Mouse (Mus musculus): ENCODE data around the gene Ly6g6f.
"Not testable (repeated sequence)": the region's sequence is repeated elsewhere in the genome, so short reads cannot be mapped to it uniquely, and the experiment has no call there.

DNA sequence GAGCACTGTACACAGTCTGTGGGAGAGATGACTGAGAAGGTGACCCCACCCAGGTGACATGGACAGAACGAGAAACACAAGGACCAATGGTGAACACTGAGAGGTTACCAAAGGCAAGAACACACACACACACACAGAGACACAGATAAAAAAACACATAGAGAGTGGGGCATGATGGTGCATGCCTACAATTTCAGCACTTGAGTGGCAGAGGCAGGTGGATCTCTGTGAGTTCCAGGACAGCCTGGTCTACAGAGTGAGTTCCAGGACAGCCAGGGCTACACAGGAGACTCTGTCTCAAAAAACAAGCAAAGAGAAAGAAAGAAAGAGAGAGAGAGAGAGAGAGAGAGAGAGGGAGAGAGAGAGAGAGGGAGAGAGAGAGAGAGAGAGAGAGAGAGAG, 51.7 kb downstream of the Ly6g6f start:
- TF ChIP-seq CTCF, EP300 (IDR thresholded peaks at IDR 0.05; ENCODE audit: low read depth): not testable (repeated sequence)
